Mouse (Mus musculus) ES-Bruce4 (cell line): ENCODE data around the gene Sgms2.

Experiments
- CTCF ChIP-seq: IDR thresholded peaks from one replicate; pipeline ENCODE4 v1.8.1; 2011; ENCODE audit warnings: low read depth, low read length
- EP300 ChIP-seq: IDR thresholded peaks from 2 replicates; pipeline ENCODE4 v1.6.1; 2011; ENCODE audit warnings: low read depth, low read length; ENCODE audit not compliant: insufficient read depth
- POLR2A ChIP-seq: IDR thresholded peaks from one replicate; pipeline ENCODE4 v1.8.1; 2011; ENCODE audit warnings: low read length; ENCODE audit not compliant: insufficient read depth

GRCm38 (mm10) chr3:131292959-131293358 lies 198.3 kb downstream of the Sgms2 start:
- TF ChIP-seq CTCF (no peak), POLR2A (no peak), EP300 (no peak)
